Mouse (Mus musculus) myocyte (in vitro differentiated cells): ENCODE data around the gene Rassf2.

ENCODE experiments used
- CEBPB ChIP-seq: IDR thresholded peaks from 2 replicates; pipeline ENCODE4 v1.6.1; 2011; ENCODE audit warnings: mild to moderate bottlenecking, moderate library complexity; ENCODE audit not compliant: poor library complexity, insufficient read depth, severe bottlenecking
- E2F4 ChIP-seq: IDR thresholded peaks from one replicate; pipeline ENCODE4 v1.6.1; 2011; ENCODE audit warnings: mild to moderate bottlenecking, control low read depth, moderate library complexity; ENCODE audit not compliant: insufficient read depth
- MAX ChIP-seq: IDR thresholded peaks from one replicate; pipeline ENCODE4 v1.6.1; 2011; ENCODE audit warnings: low read depth, mild to moderate bottlenecking, control low read depth
- POLR2A ChIP-seq: IDR thresholded peaks from one replicate; pipeline ENCODE4 v1.6.1; 2011; ENCODE audit warnings: low read depth, mild to moderate bottlenecking, control low read depth, moderate library complexity; ENCODE audit not compliant: insufficient read length
- POLR2AphosphoS2 ChIP-seq: IDR thresholded peaks from one replicate; pipeline ENCODE4 v1.6.1; 2011; ENCODE audit warnings: low read depth, control low read depth; ENCODE audit not compliant: insufficient read length
- REST ChIP-seq: IDR thresholded peaks from one replicate; pipeline ENCODE4 v1.6.1; 2011; ENCODE audit warnings: mild to moderate bottlenecking, control low read depth, moderate library complexity; ENCODE audit not compliant: insufficient read depth, insufficient read length
- TCF12 ChIP-seq: IDR thresholded peaks from one replicate; pipeline ENCODE4 v1.6.1; 2011; ENCODE audit warnings: mild to moderate bottlenecking, control low read depth; ENCODE audit not compliant: poor library complexity, insufficient read depth, severe bottlenecking
- USF1 ChIP-seq: IDR thresholded peaks from one replicate; pipeline ENCODE4 v1.6.1; 2011; ENCODE audit warnings: low read depth, mild to moderate bottlenecking, control low read depth, moderate library complexity

- no peak for TF ChIP-seq REST
- no peak for TF ChIP-seq MAX
- no peak for TF ChIP-seq POLR2A
- no peak for TF ChIP-seq TCF12
- no peak for TF ChIP-seq E2F4
- no peak for TF ChIP-seq USF1
- TF ChIP-seq POLR2AphosphoS2 = no peak
- TF ChIP-seq CEBPB = no peak
These were observed 73.5 kb downstream of the Rassf2 start for GRCm38 (mm10) chr2:131956336-131957256.
